Comparison of ENCODE assay signal across 10 mouse cellular contexts in genomic region chr12:44166949-44167348, GRCm38 (mm10). TPM values are rescaled to one million over a fixed set of nuclear protein-coding genes. Genes with fewer than 3 reads are reported as not detected.
DNase-seq lines count a peak whose midpoint lies in the region; ATAC-seq and TF ChIP-seq lines count a peak whose summit lies in the region.
"Had no signal": no experiment of that assay in that cellular context is flagged by ENCODE, and none has a peak within 500 bp of the region (broad histone marks: within the 10 kb centered on the region; RNA-seq: fewer than 3 reads in every experiment).

No protein-coding gene starts in this region.

- H3K27ac ChIP-seq in hindbrain, embryonic 14.5 days = no peak overlapping the region
- no peak overlapping the region for H3K27ac ChIP-seq in hindbrain, embryonic 10.5 days
- H3K27ac ChIP-seq in left cerebral cortex, adult 2 months = no peak overlapping the region
- H3K27ac ChIP-seq: embryonic facial prominence, embryonic 12.5 days; limb, embryonic 13.5 days had no signal

- no peaks in the 10 kb centered on the region for H3K36me3 ChIP-seq in hindbrain, embryonic 14.5 days (replicated peaks; ENCODE audit: control insufficient read depth, insufficient read depth)
- H3K36me3 ChIP-seq in hindbrain, embryonic 10.5 days = no peaks in the 10 kb centered on the region
- H3K36me3 ChIP-seq: embryonic facial prominence, embryonic 12.5 days; limb, embryonic 13.5 days had no signal

- TF ChIP-seq CTCF in left cerebral cortex, adult 2 months (IDR thresholded peaks at IDR 0.05) = peak; percentile 88

- DNase-seq in hindbrain, embryonic 14.5 days (ENCODE audit: low spot score) = peak; percentile 94
- no peak for DNase-seq in hindbrain, embryonic 10.5 days (ENCODE audit: low spot score)
- peak; percentile 76 for DNase-seq in A20 (ENCODE audit: low read depth, low spot score)
- DNase-seq in MEL-GATA-1-ER (ENCODE audit: extremely low read depth, low read depth) = peak; percentile 58
- DNase-seq in embryo, embryonic 9.5 days (ENCODE audit: extremely low spot score) = peak; percentile 44
- peak in 1 of 2 experiments; percentile 47 for DNase-seq in left cerebral cortex, adult 2 months (ENCODE audit: extremely low spot score in 1 of 2, low spot score in 2 of 2)
- DNase-seq in retina, postnatal 7 days (ENCODE audit: low read depth, low spot score) = peak; percentile 49
- DNase-seq in urinary bladder, postnatal 25 days (ENCODE audit: low spot score) = no peak

- no peak overlapping the region for H3K9ac ChIP-seq in hindbrain, embryonic 14.5 days
- H3K9ac ChIP-seq: embryonic facial prominence, embryonic 12.5 days; limb, embryonic 13.5 days had no signal

- intact Hi-C loops in left cerebral cortex, adult 2 months (cut with DNase I) = no loop called here

- no peaks in the 10 kb centered on the region for H3K27me3 ChIP-seq in hindbrain, embryonic 14.5 days (ENCODE audit: control insufficient read depth, insufficient read depth, low read length)
- H3K27me3 ChIP-seq in hindbrain, embryonic 10.5 days (ENCODE audit: insufficient read depth, poor library complexity, severe bottlenecking) = no peaks in the 10 kb centered on the region
- H3K27me3 ChIP-seq: embryonic facial prominence, embryonic 12.5 days; limb, embryonic 13.5 days had no signal

- no peak overlapping the region for H3K4me2 ChIP-seq in hindbrain, embryonic 14.5 days (replicated peaks)
- H3K4me2 ChIP-seq: embryonic facial prominence, embryonic 12.5 days; limb, embryonic 13.5 days had no signal

- no peak overlapping the region for H3K4me3 ChIP-seq in hindbrain, embryonic 14.5 days (replicated peaks; ENCODE audit: low read length)
- no peak overlapping the region for H3K4me3 ChIP-seq in hindbrain, embryonic 10.5 days
- H3K4me3 ChIP-seq in left cerebral cortex, adult 2 months = no peak overlapping the region
- H3K4me3 ChIP-seq: embryonic facial prominence, embryonic 12.5 days; limb, embryonic 13.5 days had no signal

- no peaks in the 10 kb centered on the region for H3K4me1 ChIP-seq in hindbrain, embryonic 14.5 days (replicated peaks; ENCODE audit: control insufficient read depth, insufficient read depth, low read length)
- no peaks in the 10 kb centered on the region for H3K4me1 ChIP-seq in hindbrain, embryonic 10.5 days (replicated peaks)
- H3K4me1 ChIP-seq: embryonic facial prominence, embryonic 12.5 days; limb, embryonic 13.5 days had no signal

- H3K9me3 ChIP-seq in hindbrain, embryonic 14.5 days (ENCODE audit: control insufficient read depth, low read length) = no peaks in the 10 kb centered on the region
- no peaks in the 10 kb centered on the region for H3K9me3 ChIP-seq in hindbrain, embryonic 10.5 days
- H3K9me3 ChIP-seq: embryonic facial prominence, embryonic 12.5 days; limb, embryonic 13.5 days had no signal

- ATAC-seq in hindbrain, embryonic 14.5 days (ENCODE audit: low FRiP score) = no peak

RNA-seq across cellular contexts. Expression of gene Dnajb9, which starts 43.2 kb away (rescaled TPM):
- polyA plus RNA-seq in hindbrain, embryonic 14.5 days (2014; fragmentation: Nextera tagmentation; extraction: Ambion mirVana) = 38.2 and 48.7 TPM in 2 replicates
- polyA plus RNA-seq in hindbrain, embryonic 10.5 days (2016; fragmentation: Nextera tagmentation; extraction: Ambion mirVana) = 18.0 and 20.0 TPM in 2 replicates
- total RNA-seq in left cerebral cortex, adult 2 months (2021) = 10 to 100 TPM; 42.6 to 42.9 TPM

RNA-seq across cellular contexts. Expression of gene Pnpla8, which starts 54.2 kb away (rescaled TPM):
- 142 and 165 TPM in 2 replicates for polyA plus RNA-seq in hindbrain, embryonic 14.5 days (2014; fragmentation: Nextera tagmentation; extraction: Ambion mirVana)
- polyA plus RNA-seq in hindbrain, embryonic 10.5 days (2016; fragmentation: Nextera tagmentation; extraction: Ambion mirVana) = 46.0 and 53.0 TPM in 2 replicates
- 100 to 1,000 TPM; 134 to 149 TPM for total RNA-seq in left cerebral cortex, adult 2 months (2021)

Comparison
In these comparisons a context has a peak if more than half of its experiments do, and no peak if none do; other contexts are left out.
1. DNase-seq: peak in hindbrain, embryonic 14.5 days (single experiment), A20 (single experiment), MEL-GATA-1-ER (single experiment), embryo, embryonic 9.5 days (single experiment) and retina, postnatal 7 days (single experiment); none in hindbrain, embryonic 10.5 days (single experiment) and urinary bladder, postnatal 25 days (single experiment).